Mouse (Mus musculus) neural tube, embryonic 15.5 days (tissue): ENCODE measurements around the gene Ttc33. TPM values are rescaled to one million over a fixed set of nuclear protein-coding genes. Genes with fewer than 3 reads are reported as not detected.
A peak's percentile ranks its signal among the peaks of the same experiment; 100 is the strongest.

Experiments
- ATAC-seq: fragments of 200-750 bp; cut with Nextera tagmentation; 2 replicates; pipeline ENCODE4 v1.8.0; 2017; ENCODE audit warnings: mild to moderate bottlenecking, moderate TSS enrichment, moderate library complexity; ENCODE audit not compliant: low FRiP score
- H3K27ac ChIP-seq: fragments of 300-500 bp; sonication (generic); replicated peaks from 2 replicates; pipeline ENCODE4 v1.5.1; 2015; ENCODE audit warnings: mild to moderate bottlenecking, inconsistent platforms
- H3K27me3 ChIP-seq: fragments of 300-500 bp; sonication (generic); replicated peaks from 2 replicates; pipeline ENCODE4 v1.6.1; 2015; ENCODE audit warnings: inconsistent platforms
- H3K36me3 ChIP-seq: fragments of 300-500 bp; sonication (generic); 2 replicates; pipeline ENCODE4 v1.6.1; 2015; ENCODE audit warnings: inconsistent platforms
- H3K4me1 ChIP-seq: fragments of 300-500 bp; sonication (generic); 2 replicates; pipeline ENCODE4 v1.6.1; 2015; ENCODE audit warnings: inconsistent platforms
- H3K4me2 ChIP-seq: fragments of 300-500 bp; sonication (generic); 2 replicates; pipeline ENCODE4 v1.6.1; 2015; ENCODE audit warnings: inconsistent platforms, mild to moderate bottlenecking, moderate library complexity
- H3K4me3 ChIP-seq: fragments of 300-500 bp; sonication (generic); replicated peaks from 2 replicates; pipeline ENCODE4 v1.5.1; 2015; ENCODE audit warnings: mild to moderate bottlenecking, inconsistent platforms
- H3K9ac ChIP-seq: fragments of 300-500 bp; sonication (generic); replicated peaks from 2 replicates; pipeline ENCODE4 v1.6.1; 2015; ENCODE audit warnings: mild to moderate bottlenecking, inconsistent platforms
- H3K9me3 ChIP-seq: fragments of 300-500 bp; sonication (generic); replicated peaks from 2 replicates; pipeline ENCODE4 v1.6.1; 2016; ENCODE audit warnings: inconsistent platforms
- WGBS: fragments of 180-500 bp; shearing (Covaris S2); methylation state at CpG from one replicate; pipeline ENCODE4 v1.1.7; 2015; ENCODE audit warnings: mixed read lengths; 5-methylcytosine and 5-hydroxymethylcytosine counted together
- polyA plus RNA-seq: library from polyadenylated mRNA; unstranded; fragments of >200 nt; fragmentation: Nextera tagmentation; extraction: Ambion mirVana; gene quantifications from 2 replicates; pipeline ENCODE4 v1.2.1, GENCODE M21; 2015

Ttc33 gene
- polyA plus RNA-seq, 1 experiment from 2014 or later: 53.0 TPM

DNA sequence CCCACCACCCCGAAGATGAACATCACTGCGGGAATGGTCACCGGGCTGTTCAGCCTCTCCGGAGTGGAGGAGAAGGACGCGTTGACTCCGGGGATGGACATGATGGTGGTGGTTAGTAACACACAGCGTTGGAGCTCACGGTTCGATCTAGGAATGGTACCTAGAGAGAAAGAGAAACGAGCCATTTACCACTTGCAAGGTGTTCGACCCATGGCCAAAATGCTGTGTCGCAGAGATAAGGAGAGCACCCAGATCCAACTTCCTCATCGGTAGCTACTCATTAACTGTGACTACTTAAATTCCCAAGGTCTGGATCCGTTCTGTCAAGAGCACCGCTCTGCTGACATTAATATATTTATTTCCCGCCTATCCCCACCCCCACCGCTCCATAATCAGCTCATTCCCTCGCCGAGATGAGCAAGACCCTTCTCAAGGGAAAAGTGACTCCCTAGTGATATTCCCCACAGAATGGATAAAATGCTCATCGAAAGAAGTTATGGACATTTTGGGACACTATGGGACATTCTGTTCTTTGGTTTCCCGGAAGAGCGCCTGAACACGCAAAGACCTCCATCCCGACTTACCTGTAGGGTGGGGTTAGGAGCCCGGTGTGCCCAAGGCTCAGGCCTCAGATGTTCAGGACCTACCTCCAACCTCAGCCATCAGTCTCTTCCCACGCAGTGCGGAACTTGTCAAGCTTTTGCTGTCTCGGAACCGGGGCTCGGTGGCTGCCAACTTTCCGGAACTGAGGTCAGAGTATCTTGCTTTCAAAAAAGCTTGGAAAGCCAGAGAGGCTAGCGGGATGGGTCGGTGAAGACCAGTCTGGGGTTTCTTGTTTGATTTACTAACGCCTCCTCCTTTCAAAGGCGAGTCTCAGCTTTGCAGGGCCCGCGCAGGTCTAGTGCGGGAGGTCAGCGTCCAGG lies 58.0 kb downstream of the Ttc33 start:
- peak overlapping the region; percentile 56 for H3K4me3 ChIP-seq
- H3K27me3 ChIP-seq: peaks cover 34% of the 10 kb centered on the region
- H3K9me3 ChIP-seq: no peaks in the 10 kb centered on the region
- H3K9ac ChIP-seq: peak overlapping the region; percentile 68
- 0 out of 2 replicates have a peak, but pooled peaks have one; percentile 1 for ATAC-seq
- peak overlapping the region; percentile 96 for H3K4me2 ChIP-seq
- no peaks in the 10 kb centered on the region for H3K36me3 ChIP-seq
- no peak overlapping the region for H3K27ac ChIP-seq
- 7% methylated on average over 40 of the region's 40 CpGs for WGBS
- H3K4me1 ChIP-seq: peaks cover 39% of the 10 kb centered on the region

- H3K4me2 ChIP-seq: peak within 1 kb of the TSS; percentile 96
- WGBS: under 1% methylated on average over 60 of the region's 61 CpGs
- peak; percentile 95 for ATAC-seq
- no peaks in the 10 kb centered on the region for H3K9me3 ChIP-seq
- H3K4me1 ChIP-seq: peaks cover 39% of the 10 kb centered on the region
- H3K27ac ChIP-seq: no peak within 1 kb of the TSS
- peak within 1 kb of the TSS; percentile 56 for H3K4me3 ChIP-seq
- peak within 1 kb of the TSS; percentile 68 for H3K9ac ChIP-seq
- peaks cover 34% of the 10 kb centered on the region for H3K27me3 ChIP-seq
- no peaks in the 10 kb centered on the region for H3K36me3 ChIP-seq
These were observed 58.9 kb downstream of the Ttc33 start, which contains the start of gene Ptger4 for GRCm38 (mm10) chr15:5243959-5244905. TSS of gene Ptger4 (minus strand) at chr15:5244187.

DNA sequence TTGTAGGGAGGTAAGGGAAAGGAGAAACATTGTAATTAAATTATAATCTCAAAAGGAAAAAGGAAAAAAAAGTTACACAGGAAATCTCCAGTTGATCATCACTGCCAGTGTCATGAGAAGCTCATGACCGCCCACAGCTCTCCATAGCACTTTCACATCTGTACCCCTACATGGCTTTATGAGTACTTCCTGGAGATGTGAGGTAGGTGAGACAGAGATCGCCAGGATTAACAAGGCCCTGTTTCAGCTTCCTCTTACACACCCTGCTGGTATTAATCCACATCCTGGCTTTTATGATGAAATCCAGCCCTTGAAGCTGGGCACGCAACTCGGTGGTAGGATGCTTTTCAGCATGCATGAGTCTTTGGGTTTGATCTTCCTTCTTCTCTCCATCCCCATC lies 64.9 kb downstream of the Ttc33 start:
- peaks cover 12% of the 10 kb centered on the region; the same call in 1 of the 2 replicates for H3K27me3 ChIP-seq
- H3K27ac ChIP-seq: no peak overlapping the region
- no peaks in the 10 kb centered on the region for H3K9me3 ChIP-seq
- no peak overlapping the region for H3K4me3 ChIP-seq
- no peak for ATAC-seq
- WGBS: 91% methylated on average over 4 of the region's 4 CpGs
- no peak overlapping the region for H3K9ac ChIP-seq
- H3K36me3 ChIP-seq: no peaks in the 10 kb centered on the region
- no peak overlapping the region for H3K4me2 ChIP-seq
- no peaks in the 10 kb centered on the region for H3K4me1 ChIP-seq

DNA sequence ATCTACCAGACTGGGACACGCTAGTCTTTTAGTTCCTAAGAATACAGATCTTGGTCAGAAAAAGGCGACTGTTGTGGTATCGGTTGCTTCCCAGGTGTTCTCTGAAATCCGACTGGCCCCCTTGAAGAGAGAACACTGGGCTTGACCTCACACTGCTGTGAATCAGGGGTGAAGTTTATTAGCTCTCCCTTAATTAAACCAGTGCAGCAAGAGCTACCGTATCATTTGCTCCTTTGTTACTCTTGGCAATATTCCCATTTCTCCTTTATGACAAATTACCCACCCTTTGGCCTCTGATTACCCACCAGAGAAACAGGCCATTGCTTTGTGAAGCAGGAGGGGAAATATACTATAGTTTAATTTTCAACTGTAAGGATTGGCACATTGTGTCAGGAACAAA lies 74.9 kb downstream of the Ttc33 start:
- no peaks in the 10 kb centered on the region for H3K27me3 ChIP-seq
- H3K27ac ChIP-seq: no peak overlapping the region
- peak; percentile 42; the same call in 1 of the 2 replicates for ATAC-seq
- H3K36me3 ChIP-seq: no peaks in the 10 kb centered on the region
- H3K9ac ChIP-seq: no peak overlapping the region
- no peak overlapping the region for H3K4me3 ChIP-seq
- H3K9me3 ChIP-seq: no peaks in the 10 kb centered on the region
- no peak overlapping the region for H3K4me2 ChIP-seq
- 33% methylated on average over 5 of the region's 5 CpGs for WGBS
- H3K4me1 ChIP-seq: peaks cover 11% of the 10 kb centered on the region

DNA sequence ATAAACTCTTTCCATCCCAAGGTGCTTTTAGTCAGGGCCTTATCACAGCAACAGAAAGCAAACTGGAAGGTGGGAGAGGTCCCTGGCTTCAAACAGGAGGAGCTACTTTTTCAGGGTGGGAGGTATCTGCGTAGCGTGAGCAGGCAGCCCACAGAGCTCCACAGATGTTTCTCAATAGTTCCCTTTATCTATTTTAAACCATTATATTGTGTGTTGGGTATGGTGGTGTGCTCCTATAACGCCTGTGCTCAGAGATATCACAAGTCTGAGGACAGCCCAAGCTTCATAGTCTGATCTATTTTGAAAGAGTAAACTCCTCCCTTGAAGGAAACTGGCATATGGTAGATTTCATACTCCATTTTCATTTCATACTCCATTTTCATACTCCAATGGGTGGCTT lies 75.7 kb downstream of the Ttc33 start:
- WGBS: 84% methylated on average over 3 of the region's 3 CpGs
- H3K36me3 ChIP-seq: no peaks in the 10 kb centered on the region
- H3K9ac ChIP-seq: no peak overlapping the region
- peaks cover 11% of the 10 kb centered on the region for H3K4me1 ChIP-seq
- H3K4me3 ChIP-seq: no peak overlapping the region
- no peak overlapping the region for H3K4me2 ChIP-seq
- no peaks in the 10 kb centered on the region for H3K9me3 ChIP-seq
- H3K27ac ChIP-seq: no peak overlapping the region
- H3K27me3 ChIP-seq: no peaks in the 10 kb centered on the region
- ATAC-seq: no peak

DNA sequence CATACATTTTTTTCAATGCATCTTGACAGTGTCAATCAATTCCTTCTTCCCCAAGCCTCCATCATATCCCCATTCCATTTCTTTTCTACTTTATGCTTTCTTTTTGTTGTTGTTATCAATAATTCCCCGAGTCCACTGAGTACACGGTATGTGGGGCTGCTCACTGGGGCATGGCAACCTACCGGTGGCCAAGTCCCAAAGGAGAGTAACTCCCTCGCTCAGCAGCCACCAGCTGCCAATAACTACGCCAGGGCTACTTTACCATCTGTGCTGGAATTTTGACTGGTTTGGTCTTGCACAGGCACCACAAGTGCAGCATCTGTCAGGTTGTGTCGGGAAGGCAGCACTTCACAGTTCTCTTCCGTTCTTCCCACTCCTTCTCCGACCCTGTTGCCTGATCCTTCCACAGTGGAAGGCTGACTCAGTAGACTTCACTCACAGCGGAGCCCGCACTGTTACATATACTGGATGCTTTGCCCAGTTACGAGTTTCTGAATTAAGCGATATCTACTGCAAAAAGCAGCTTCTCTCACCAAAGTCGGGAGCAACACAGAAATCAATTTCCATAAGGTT lies 76.9 kb downstream of the Ttc33 start:
- no peak overlapping the region for H3K4me2 ChIP-seq
- H3K9me3 ChIP-seq: no peaks in the 10 kb centered on the region
- H3K36me3 ChIP-seq: no peaks in the 10 kb centered on the region
- WGBS: 67% methylated on average over 13 of the region's 13 CpGs
- H3K27ac ChIP-seq: no peak overlapping the region
- peak; percentile 30; the same call in 1 of the 2 replicates for ATAC-seq
- peaks cover 11% of the 10 kb centered on the region for H3K4me1 ChIP-seq
- no peak overlapping the region for H3K4me3 ChIP-seq
- H3K9ac ChIP-seq: no peak overlapping the region
- H3K27me3 ChIP-seq: no peaks in the 10 kb centered on the region

GRCm38 (mm10) chr15:5262874-5263504 lies 77.7 kb downstream of the Ttc33 start:
- WGBS: 57% methylated on average over 10 of the region's 10 CpGs
- Histone ChIP-seq H3K4me2 (no peak overlapping the region), H3K4me3 (no peak overlapping the region), H3K27me3 (no peaks in the 10 kb centered on the region), H3K4me1 (peaks cover 11% of the 10 kb centered on the region), H3K27ac (no peak overlapping the region), H3K36me3 (no peaks in the 10 kb centered on the region), H3K9ac (no peak overlapping the region), H3K9me3 (no peaks in the 10 kb centered on the region)
- peak; percentile 56; the same call in 1 of the 2 replicates for ATAC-seq

- no peak overlapping the region for H3K4me3 ChIP-seq
- H3K4me1 ChIP-seq: peaks cover 4% of the 10 kb centered on the region; the same call in 1 of the 2 replicates
- no peaks in the 10 kb centered on the region for H3K9me3 ChIP-seq
- WGBS: 67% methylated on average over 3 of the region's 3 CpGs
- no peak overlapping the region for H3K9ac ChIP-seq
- no peak overlapping the region for H3K4me2 ChIP-seq
- H3K27me3 ChIP-seq: no peaks in the 10 kb centered on the region
- no peaks in the 10 kb centered on the region for H3K36me3 ChIP-seq
- ATAC-seq: no peak
- no peak overlapping the region for H3K27ac ChIP-seq
These were observed 80.8 kb downstream of the Ttc33 start for GRCm38 (mm10) chr15:5266095-5266494.

Other genes starting within 250 kb of the Ttc33 start
- gene C7, start 121.8 kb upstream of the Ttc33 start, polyA plus RNA-seq: 0.08 TPM in 1 of 2 replicates, not detected in the other
- 0.32 and 0.91 TPM in 2 replicates for gene Card6, start 77.0 kb upstream of the Ttc33 start, polyA plus RNA-seq
- 343 and 364 TPM in 2 replicates for gene Rpl37, start 68.9 kb upstream of the Ttc33 start, polyA plus RNA-seq
- gene Prkaa1, start 41.7 kb upstream of the Ttc33 start, polyA plus RNA-seq: 14.5 and 16.9 TPM in 2 replicates
- gene Ptger4, start 58.7 kb downstream of the Ttc33 start, polyA plus RNA-seq: 5.7 and 6.8 TPM in 2 replicates